18 mouse cellular contexts compared by ENCODE assay signal in the genomic region with DNA sequence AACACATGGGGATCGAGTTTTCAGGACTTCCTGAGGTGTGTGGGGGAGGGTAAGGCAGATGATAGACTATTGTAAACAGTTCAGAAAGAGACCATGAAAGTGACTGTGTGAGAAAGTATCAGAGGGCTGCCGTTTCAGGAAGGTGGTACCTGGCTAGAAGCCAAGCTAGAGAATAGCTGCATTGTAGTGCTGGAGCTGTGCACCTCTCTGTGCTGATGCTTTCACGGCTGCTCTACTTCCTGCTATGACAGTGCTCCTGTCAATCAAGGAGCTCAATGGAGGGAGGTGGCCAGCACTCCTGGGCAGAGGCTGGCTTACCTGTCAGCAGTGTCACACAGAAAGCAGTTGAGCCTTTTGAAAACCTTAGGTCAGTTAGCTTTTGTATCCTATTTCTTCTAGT.
DNase-seq lines count a peak whose midpoint lies in the region; ATAC-seq and TF ChIP-seq lines count a peak whose summit lies in the region.
"Had no signal": no experiment of that assay in that cellular context is flagged by ENCODE, and none has a peak within 500 bp of the region (broad histone marks: within the 10 kb centered on the region; RNA-seq: fewer than 3 reads in every experiment).

No protein-coding gene starts in this region.

- H3K9ac ChIP-seq in intestine, embryonic 14.5 days (ENCODE audit: low read length), result no peak overlapping the region
- no peak overlapping the region for H3K9ac ChIP-seq in stomach, embryonic 15.5 days
- H3K9ac ChIP-seq in liver, embryonic 12.5 days, result no peak overlapping the region
- H3K9ac ChIP-seq: forebrain, embryonic 13.5 days; kidney, embryonic 15.5 days had no signal

- no peak for TF ChIP-seq CTCF in thymus, adult 2 months (IDR thresholded peaks at IDR 0.05; ENCODE audit: borderline replicate concordance, control insufficient read depth, extremely low read depth, insufficient read depth, low read length, poor library complexity)

- TF ChIP-seq POLR2A in thymus, adult 2 months (IDR thresholded peaks at IDR 0.05; ENCODE audit: control insufficient read depth, extremely low read depth, insufficient read depth, low read length, poor library complexity), result no peak

- H3K27me3 ChIP-seq in thymus, adult 2 months (ENCODE audit: control insufficient read depth, insufficient read depth, low read length), result no peaks in the 10 kb centered on the region
- H3K27me3 ChIP-seq in intestine, embryonic 14.5 days (replicated peaks; ENCODE audit: control insufficient read depth, insufficient read depth, low read length), result no peaks in the 10 kb centered on the region
- no peaks in the 10 kb centered on the region for H3K27me3 ChIP-seq in stomach, embryonic 15.5 days (replicated peaks)
- H3K27me3 ChIP-seq in liver, embryonic 12.5 days (replicated peaks), result peaks cover 3% of the 10 kb centered on the region; the same call in 1 of the 2 replicates
- H3K27me3 ChIP-seq: forebrain, embryonic 13.5 days; kidney, embryonic 15.5 days had no signal

- no peak overlapping the region for H3K4me2 ChIP-seq in intestine, embryonic 14.5 days (ENCODE audit: low read length)
- H3K4me2 ChIP-seq in stomach, embryonic 15.5 days, result no peak overlapping the region
- H3K4me2 ChIP-seq in liver, embryonic 12.5 days, result no peak overlapping the region
- H3K4me2 ChIP-seq: forebrain, embryonic 13.5 days; kidney, embryonic 15.5 days had no signal

- H3K9me3 ChIP-seq in intestine, embryonic 14.5 days (ENCODE audit: control insufficient read depth, low read length), result no peaks in the 10 kb centered on the region
- H3K9me3 ChIP-seq in stomach, embryonic 15.5 days, result no peaks in the 10 kb centered on the region
- no peaks in the 10 kb centered on the region for H3K9me3 ChIP-seq in liver, embryonic 12.5 days (replicated peaks)
- H3K9me3 ChIP-seq: forebrain, embryonic 13.5 days; kidney, embryonic 15.5 days had no signal

- peak; percentile 33; the same call in 1 of the 2 replicates for ATAC-seq in intestine, embryonic 14.5 days (replicated peaks; ENCODE audit: low FRiP score, low TSS enrichment, low read depth)
- peak; percentile 24; the same call in 1 of the 2 replicates for ATAC-seq in stomach, embryonic 15.5 days (ENCODE audit: insufficient read depth, low FRiP score, low read depth)
- no peak for ATAC-seq in liver, embryonic 12.5 days
- ATAC-seq: forebrain, embryonic 13.5 days; midbrain, embryonic 16.5 days had no signal

- H3K4me1 ChIP-seq in thymus, adult 2 months (replicated peaks; ENCODE audit: control insufficient read depth, insufficient read depth, low read length), result peaks cover 16% of the 10 kb centered on the region
- peaks cover 16% of the 10 kb centered on the region for H3K4me1 ChIP-seq in intestine, embryonic 14.5 days (replicated peaks; ENCODE audit: control insufficient read depth, insufficient read depth, low read length)
- peaks cover 7% of the 10 kb centered on the region; the same call in 1 of the 2 replicates for H3K4me1 ChIP-seq in stomach, embryonic 15.5 days
- H3K4me1 ChIP-seq in liver, embryonic 12.5 days, result peaks cover 16% of the 10 kb centered on the region
- H3K4me1 ChIP-seq: forebrain, embryonic 13.5 days had no signal

- peak; percentile 42 for DNase-seq in thymus, adult 2 months
- DNase-seq in thymus, postnatal 10 days (ENCODE audit: low spot score in 2 of 2), result no peak
- peak; percentile 12 for DNase-seq in ES-CJ7 (ENCODE audit: low read depth, low spot score)
- no peak for DNase-seq in intestine, embryonic 14.5 days (ENCODE audit: low spot score)
- no peak for DNase-seq in kidney, adult 9 months
- no peak for DNase-seq in adrenal gland, adult 18-20 months (ENCODE audit: low spot score in 2 of 2)
- DNase-seq: adrenal gland, adult 2 months; cerebellum, adult 2 months; gastrocnemius, postnatal 25 days; layer of hippocampus, postnatal 36 days; lung, adult 18-20 months; lung, postnatal 36 days; spleen, adult 18-20 months had no signal

- no peak overlapping the region for H3K4me3 ChIP-seq in thymus, adult 2 months (ENCODE audit: control insufficient read depth, insufficient read depth, low read length)
- H3K4me3 ChIP-seq in intestine, embryonic 14.5 days (ENCODE audit: low read depth, low read length), result no peak overlapping the region
- H3K4me3 ChIP-seq in stomach, embryonic 15.5 days (replicated peaks), result no peak overlapping the region
- H3K4me3 ChIP-seq in liver, embryonic 12.5 days, result no peak overlapping the region
- H3K4me3 ChIP-seq: forebrain, embryonic 13.5 days; kidney, embryonic 15.5 days had no signal

- H3K36me3 ChIP-seq in thymus, adult 2 months (ENCODE audit: control insufficient read depth, insufficient read depth, low read length), result no peaks in the 10 kb centered on the region
- peaks cover 11% of the 10 kb centered on the region; the same call in 1 of the 2 replicates for H3K36me3 ChIP-seq in intestine, embryonic 14.5 days (ENCODE audit: control insufficient read depth, insufficient read depth, low read length)
- no peaks in the 10 kb centered on the region for H3K36me3 ChIP-seq in stomach, embryonic 15.5 days
- no peaks in the 10 kb centered on the region for H3K36me3 ChIP-seq in liver, embryonic 12.5 days
- H3K36me3 ChIP-seq: kidney, embryonic 15.5 days had no signal

- 10% methylated on average over 3 of the region's 3 CpGs for WGBS in thymus, adult 2 months
- 27% methylated on average over 3 of the region's 3 CpGs for WGBS in intestine, embryonic 14.5 days
- 11% methylated on average over 3 of the region's 3 CpGs for WGBS in stomach, embryonic 15.5 days
- WGBS in liver, embryonic 12.5 days (ENCODE audit: insufficient replicate concordance), result 24% methylated on average over 3 of the region's 3 CpGs

- H3K27ac ChIP-seq in thymus, adult 2 months (ENCODE audit: control insufficient read depth, insufficient read depth, low read length), result peak overlapping the region; percentile 24; the same call in 1 of the 2 replicates
- H3K27ac ChIP-seq in intestine, embryonic 14.5 days (ENCODE audit: low read depth), result no peak overlapping the region
- no peak overlapping the region for H3K27ac ChIP-seq in stomach, embryonic 15.5 days
- no peak overlapping the region for H3K27ac ChIP-seq in liver, embryonic 12.5 days
- H3K27ac ChIP-seq: forebrain, embryonic 13.5 days; kidney, embryonic 15.5 days had no signal

Comparison
In these comparisons a context has a peak if more than half of its experiments do, and no peak if none do; other contexts are left out.
1. DNase-seq: peak in thymus, adult 2 months (single experiment) and ES-CJ7 (single experiment); none in thymus, postnatal 10 days (0 of 2), intestine, embryonic 14.5 days (single experiment), kidney, adult 9 months (single experiment) and adrenal gland, adult 18-20 months (0 of 2).